Mouse (Mus musculus): ENCODE data around the gene Kctd14. TPM values are rescaled to one million over a fixed set of nuclear protein-coding genes. Genes with fewer than 3 reads are reported as not detected.
"Not testable (repeated sequence)": the region's sequence is repeated elsewhere in the genome, so short reads cannot be mapped to it uniquely, and the experiment has no call there.

Kctd14 gene
- polyA plus RNA-seq, 1 experiment from 2014 or later: 3.1 TPM

- no peak overlapping the region for H3K4me2 ChIP-seq
- H3K9me3 ChIP-seq (ENCODE audit: low read depth, low read length): no peaks in the 10 kb centered on the region
- H3K27ac ChIP-seq (ENCODE audit: low read depth): no peak overlapping the region
- no peaks in the 10 kb centered on the region for H3K36me3 ChIP-seq (ENCODE audit: insufficient read depth)
- ATAC-seq (ENCODE audit: insufficient read depth): peak; percentile 87
- WGBS: 7% methylated on average over 12 of the region's 12 CpGs
- peaks cover 4% of the 10 kb centered on the region; the same call in 1 of the 2 replicates for H3K4me1 ChIP-seq (ENCODE audit: insufficient read depth)
- peak; percentile 96 for DNase-seq
- peak; percentile 97 for TF ChIP-seq CTCF (IDR thresholded peaks at IDR 0.05; ENCODE audit: low read depth)
- no peak overlapping the region for H3K4me3 ChIP-seq (ENCODE audit: low read depth, low read length)
- H3K9ac ChIP-seq: 0 out of 2 replicates have a peak overlapping the region, but pooled peaks have one; percentile 3
- no peaks in the 10 kb centered on the region for H3K27me3 ChIP-seq (ENCODE audit: insufficient read depth, low read length)
Measured at GRCm38 (mm10) chr7:97424621-97425245, 26.4 kb upstream of the Kctd14 start.

GRCm38 (mm10) chr7:97426566-97426965 is 24.6 kb upstream of the Kctd14 start:
- Histone ChIP-seq H3K27me3 (ENCODE audit: insufficient read depth, low read length) (no peaks in the 10 kb centered on the region), H3K4me1 (ENCODE audit: insufficient read depth) (peaks cover 8% of the 10 kb centered on the region; the same call in 1 of the 2 replicates), H3K36me3 (ENCODE audit: insufficient read depth) (no peaks in the 10 kb centered on the region), H3K9me3 (ENCODE audit: low read depth, low read length) (no peaks in the 10 kb centered on the region), H3K4me3 (ENCODE audit: low read depth, low read length) (no peak overlapping the region), H3K27ac (ENCODE audit: low read depth) (no peak overlapping the region), H3K9ac (no peak overlapping the region), H3K4me2 (no peak overlapping the region)
- no peak for TF ChIP-seq CTCF (IDR thresholded peaks at IDR 0.05; ENCODE audit: low read depth)
- DNase-seq (no peak), ATAC-seq (ENCODE audit: insufficient read depth) (no peak)
- WGBS: 60% methylated on average over 6 of the region's 6 CpGs

- Histone ChIP-seq H3K4me3 (ENCODE audit: low read depth, low read length) (no peak overlapping the region), H3K27ac (ENCODE audit: low read depth) (no peak overlapping the region), H3K36me3 (ENCODE audit: insufficient read depth) (no peaks in the 10 kb centered on the region), H3K27me3 (ENCODE audit: insufficient read depth, low read length) (no peaks in the 10 kb centered on the region), H3K9me3 (ENCODE audit: low read depth, low read length) (no peaks in the 10 kb centered on the region), H3K4me1 (ENCODE audit: insufficient read depth) (peaks cover 8% of the 10 kb centered on the region; the same call in 1 of the 2 replicates), H3K4me2 (no peak overlapping the region), H3K9ac (no peak overlapping the region)
- TF ChIP-seq CTCF (IDR thresholded peaks at IDR 0.05; ENCODE audit: low read depth): no peak
- DNase-seq: no peak
- no peak for ATAC-seq (ENCODE audit: insufficient read depth)
- WGBS: 82% methylated on average over 6 of the region's 6 CpGs
Measured at GRCm38 (mm10) chr7:97427296-97427695, 23.8 kb upstream of the Kctd14 start.

- Histone ChIP-seq H3K4me2 (no peak overlapping the region), H3K9ac (no peak overlapping the region), H3K9me3 (ENCODE audit: low read depth, low read length) (no peaks in the 10 kb centered on the region), H3K27ac (ENCODE audit: low read depth) (no peak overlapping the region), H3K36me3 (ENCODE audit: insufficient read depth) (no peaks in the 10 kb centered on the region), H3K27me3 (ENCODE audit: insufficient read depth, low read length) (no peaks in the 10 kb centered on the region), H3K4me3 (ENCODE audit: low read depth, low read length) (no peak overlapping the region), H3K4me1 (ENCODE audit: insufficient read depth) (peaks cover 8% of the 10 kb centered on the region; the same call in 1 of the 2 replicates)
- TF ChIP-seq CTCF (IDR thresholded peaks at IDR 0.05; ENCODE audit: low read depth): no peak
- DNase-seq: no peak
- no peak for ATAC-seq (ENCODE audit: insufficient read depth)
- 71% methylated on average over 5 of the region's 5 CpGs for WGBS
Measured at GRCm38 (mm10) chr7:97427778-97428420, 23.2 kb upstream of the Kctd14 start.

- no peak overlapping the region for H3K9ac ChIP-seq
- no peaks in the 10 kb centered on the region for H3K27me3 ChIP-seq (ENCODE audit: insufficient read depth, low read length)
- no peaks in the 10 kb centered on the region for H3K36me3 ChIP-seq (ENCODE audit: insufficient read depth)
- DNase-seq (peak; percentile 85), ATAC-seq (ENCODE audit: insufficient read depth) (peak; percentile 64; the same call in 1 of the 2 replicates)
- no peaks in the 10 kb centered on the region for H3K9me3 ChIP-seq (ENCODE audit: low read depth, low read length)
- H3K4me1 ChIP-seq (ENCODE audit: insufficient read depth): peaks cover 8% of the 10 kb centered on the region; the same call in 1 of the 2 replicates
- WGBS: 2% methylated on average over 5 of the region's 5 CpGs
- no peak overlapping the region for H3K4me2 ChIP-seq
- TF ChIP-seq CTCF (IDR thresholded peaks at IDR 0.05; ENCODE audit: low read depth): no peak
- H3K27ac ChIP-seq (ENCODE audit: low read depth): no peak overlapping the region
- no peak overlapping the region for H3K4me3 ChIP-seq (ENCODE audit: low read depth, low read length)
Measured at GRCm38 (mm10) chr7:97429705-97430104, 21.4 kb upstream of the Kctd14 start.

GRCm38 (mm10) chr7:97433517-97433916 is 17.6 kb upstream of the Kctd14 start:
- H3K27ac ChIP-seq (ENCODE audit: low read depth); H3K4me2 ChIP-seq; H3K4me3 ChIP-seq (ENCODE audit: low read depth, low read length); H3K4me1 ChIP-seq (ENCODE audit: insufficient read depth); ATAC-seq (ENCODE audit: insufficient read depth); H3K27me3 ChIP-seq (ENCODE audit: insufficient read depth, low read length); H3K36me3 ChIP-seq (ENCODE audit: insufficient read depth); H3K9ac ChIP-seq; H3K9me3 ChIP-seq (ENCODE audit: low read depth, low read length); DNase-seq: not testable (repeated sequence)
- 31% methylated on average over 3 of the region's 3 CpGs for WGBS

- H3K4me2 ChIP-seq: no peak overlapping the region
- no peak overlapping the region for H3K27ac ChIP-seq (ENCODE audit: low read depth)
- no peaks in the 10 kb centered on the region for H3K27me3 ChIP-seq (ENCODE audit: insufficient read depth, low read length)
- ATAC-seq (ENCODE audit: insufficient read depth) (no peak), DNase-seq (no peak)
- H3K36me3 ChIP-seq (ENCODE audit: insufficient read depth): no peaks in the 10 kb centered on the region
- no peak overlapping the region for H3K4me3 ChIP-seq (ENCODE audit: low read depth, low read length)
- no peaks in the 10 kb centered on the region for H3K9me3 ChIP-seq (ENCODE audit: low read depth, low read length)
- no peak for TF ChIP-seq CTCF (IDR thresholded peaks at IDR 0.05; ENCODE audit: low read depth)
- peaks cover 6% of the 10 kb centered on the region; the same call in 1 of the 2 replicates for H3K4me1 ChIP-seq (ENCODE audit: insufficient read depth)
- no peak overlapping the region for H3K9ac ChIP-seq
- WGBS: 79% methylated on average over 10 of the region's 10 CpGs
Measured at GRCm38 (mm10) chr7:97434517-97434916, 16.6 kb upstream of the Kctd14 start.
